Mouse (Mus musculus) MEL (cell line): ENCODE measurements around the gene Ilf2. TPM values are rescaled to one million over a fixed set of nuclear protein-coding genes. Genes with fewer than 3 reads are reported as not detected.

ENCODE experiments used
- DNase-seq: peaks from one replicate; pipeline ENCODE4 v3.0.0; 2011; ENCODE audit warnings: low read depth, low spot score
- H3K27ac ChIP-seq: 2 replicates; pipeline ENCODE4 v1.5.1; 2012; ENCODE audit warnings: low read depth, mild to moderate bottlenecking, control low read depth, low read length, moderate library complexity; ENCODE audit not compliant: control insufficient read depth
- H3K27me3 ChIP-seq, 2 experiments: fragments of 150-350 bp in 1 of 2; sonication (generic) in 1 of 2; 2 replicates each; pipeline ENCODE4 v1.6.1; 2012; ENCODE audit warnings: low read length in 2 of 2, mild to moderate bottlenecking in 2 of 2, improper control_type of control experiment in 1 of 2, moderate library complexity in 1 of 2; ENCODE audit not compliant: insufficient read depth in 2 of 2, control insufficient read depth in 1 of 2
- H3K36me3 ChIP-seq, 2 experiments: 2 replicates each; pipeline ENCODE4 v1.6.1; 2012 to 2014; ENCODE audit warnings: low read length in 2 of 2, improper control_type of control experiment in 1 of 2, inconsistent platforms in 1 of 2, mild to moderate bottlenecking in 1 of 2; ENCODE audit not compliant: insufficient read depth in 2 of 2, control insufficient read depth in 1 of 2
- H3K4me1 ChIP-seq, 2 experiments: fragments of 150-350 bp in 1 of 2; sonication (generic) in 1 of 2; 2 replicates each; pipeline ENCODE4 v1.6.1; 2012; ENCODE audit warnings: low read length in 2 of 2, improper control_type of control experiment in 1 of 2, mild to moderate bottlenecking in 1 of 2; ENCODE audit not compliant: insufficient read depth in 2 of 2, control insufficient read depth in 1 of 2
- H3K4me3 ChIP-seq, 2 experiments: fragments of 150-350 bp in 1 of 2; sonication (generic) in 1 of 2; 2 replicates each; pipeline ENCODE4 v1.5.1; 2012; ENCODE audit warnings: low read depth in 2 of 2, low read length in 2 of 2, mild to moderate bottlenecking in 2 of 2, moderate library complexity in 2 of 2, control low read depth in 1 of 2, improper control_type of control experiment in 1 of 2; ENCODE audit not compliant: control insufficient read depth in 1 of 2, insufficient read depth in 1 of 2
- H3K79me2 ChIP-seq: 2 replicates; pipeline ENCODE4 v1.6.1; 2012; ENCODE audit warnings: mild to moderate bottlenecking, low read length, moderate library complexity; ENCODE audit not compliant: control insufficient read depth, poor library complexity, insufficient read depth
- H3K9ac ChIP-seq: 2 replicates; pipeline ENCODE4 v1.6.1; 2012; ENCODE audit warnings: low read depth, mild to moderate bottlenecking, control low read depth, low read length, moderate library complexity; ENCODE audit not compliant: control insufficient read depth, poor library complexity, severe bottlenecking
- H3K9me3 ChIP-seq: fragments of 150-350 bp; sonication (generic); replicated peaks from 2 replicates; pipeline ENCODE4 v1.6.1; 2012; ENCODE audit warnings: mild to moderate bottlenecking, low read length, improper control_type of control experiment, moderate library complexity; ENCODE audit not compliant: insufficient read depth
- EP300 ChIP-seq, 2 experiments: IDR thresholded peaks; 2 replicates each; pipeline ENCODE4 v1.6.1; 2011; ENCODE audit warnings: improper control_type of control experiment in 2 of 2, low read length in 2 of 2, low read depth in 1 of 2, mild to moderate bottlenecking in 1 of 2
- HCFC1 ChIP-seq: IDR thresholded peaks from 2 replicates; pipeline ENCODE4 v1.6.1; 2012; ENCODE audit warnings: low read depth, mild to moderate bottlenecking, inconsistent platforms, low read length, improper control_type of control experiment, moderate library complexity
- MAZ ChIP-seq: IDR thresholded peaks from 2 replicates; pipeline ENCODE4 v1.6.1; 2012; ENCODE audit warnings: low read depth, mild to moderate bottlenecking, inconsistent platforms, low read length, improper control_type of control experiment
- POLR2A ChIP-seq, 2 experiments: IDR thresholded peaks; 2 replicates each; pipeline ENCODE4 v1.6.1; 2011 to 2012; ENCODE audit warnings: low read length in 2 of 2, mild to moderate bottlenecking in 2 of 2, control low read depth in 1 of 2, improper control_type of control experiment in 1 of 2, low read depth in 1 of 2, moderate library complexity in 1 of 2; ENCODE audit not compliant: control insufficient read depth in 1 of 2, insufficient read depth in 1 of 2, poor library complexity in 1 of 2
- POLR2AphosphoS2 ChIP-seq: IDR thresholded peaks from 2 replicates; pipeline ENCODE4 v1.6.1; 2011; ENCODE audit warnings: low read length, improper control_type of control experiment
- TAL1 ChIP-seq: IDR thresholded peaks from 2 replicates; pipeline ENCODE4 v1.6.1; 2012; ENCODE audit warnings: mild to moderate bottlenecking, inconsistent platforms, low read length, moderate library complexity, mixed read lengths
- UBTF ChIP-seq: IDR thresholded peaks from 2 replicates; pipeline ENCODE4 v1.6.1; 2012; ENCODE audit warnings: low read depth, mild to moderate bottlenecking, inconsistent platforms, low read length, improper control_type of control experiment, moderate library complexity, borderline replicate concordance; ENCODE audit not compliant: insufficient read depth
- ZMIZ1 ChIP-seq: IDR thresholded peaks from 2 replicates; pipeline ENCODE4 v1.6.1; 2012; ENCODE audit warnings: low read depth, mild to moderate bottlenecking, inconsistent platforms, low read length, improper control_type of control experiment, moderate library complexity
- ZNF384 ChIP-seq: IDR thresholded peaks from 2 replicates; pipeline ENCODE4 v1.6.1; 2012; ENCODE audit warnings: low read depth, mild to moderate bottlenecking, inconsistent platforms, low read length, improper control_type of control experiment
- polyA plus RNA-seq, 2 experiments: library from polyadenylated mRNA; stranded (reverse) in 1 of 2; unstranded in 1 of 2; fragments of >175 nt in 1 of 2; fragments of >200 nt in 1 of 2; gene quantifications; 2 replicates each; pipeline versions ENCODE4 v1.2.1 to v1.2.4; 2012; ENCODE audit warnings: low replicate concordance in 2 of 2, low read depth in 1 of 2; ENCODE audit not compliant: insufficient read length in 2 of 2, insufficient read depth in 1 of 2, missing spikeins in 1 of 2
- total RNA-seq: library from RNA; depleted of rRNA; stranded (reverse); fragments of 300-350 nt; gene quantifications from 2 replicates; pipeline ENCODE4 v1.2.3, GENCODE M21; 2012

The Ilf2 gene
- total and polyA plus RNA-seq, 3 experiments: 107 to 223 (median 175) TPM

- no peak for TF ChIP-seq UBTF
These were observed 3.7 kb upstream of the Ilf2 start (continued) for GRCm38 (mm10) chr3:90472213-90472612.

DNA sequence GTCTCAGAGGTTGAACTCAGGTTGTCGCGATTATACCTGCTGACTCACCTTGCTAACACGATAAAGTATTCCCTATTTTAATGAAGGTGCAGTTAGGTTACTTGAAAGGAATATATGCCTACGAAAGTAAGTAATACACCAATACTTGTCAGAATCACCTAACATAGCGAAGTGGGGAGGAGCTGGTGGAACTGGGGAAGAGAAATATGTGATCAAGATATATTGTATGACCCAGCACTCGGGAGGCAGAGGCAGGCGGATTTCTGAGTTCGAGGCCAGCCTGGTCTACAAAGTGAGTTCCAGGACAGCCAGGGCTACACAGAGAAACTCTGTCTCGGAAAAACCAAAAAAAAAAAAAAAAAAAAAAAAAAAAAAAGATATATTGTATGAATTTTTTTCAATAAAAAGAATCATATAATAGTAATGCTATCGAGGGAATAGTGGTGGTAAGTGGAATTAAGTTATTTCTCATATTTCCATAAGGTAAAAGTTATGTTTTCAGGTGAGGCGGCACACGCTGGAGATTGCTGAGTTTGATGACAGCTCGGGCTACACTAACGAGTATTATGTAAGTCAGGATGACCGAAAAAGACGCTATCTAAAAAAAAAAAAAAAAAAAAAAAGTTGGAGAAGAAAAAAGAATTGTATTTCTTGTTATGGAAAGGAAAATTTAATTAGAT lies 635 bp upstream of the Ilf2 start:
- Histone ChIP-seq H3K9me3 (no peaks in the 10 kb centered on the region), H3K9ac (peak overlapping the region; percentile 28), H3K79me2 (peaks cover 24% of the 10 kb centered on the region), H3K4me3 (peak overlapping the region; percentile 44 to 48), H3K36me3 (peaks cover 14 to 26% of the 10 kb centered on the region in 2 experiments), H3K27ac (no peak overlapping the region), H3K27me3 (no peaks in the 10 kb centered on the region), H3K4me1 (peaks cover 3 to 18% of the 10 kb centered on the region in 2 experiments; a peak in 2 of 4 replicates)
- no peak for TF ChIP-seq MAZ
- peak; percentile 84 for TF ChIP-seq ZNF384
- no peak for TF ChIP-seq TAL1
- peak; percentile 74 for DNase-seq

GRCm38 (mm10) chr3:90486998-90487397 lies 11.1 kb downstream of the Ilf2 start:
- Histone ChIP-seq H3K9me3 (no peaks in the 10 kb centered on the region), H3K9ac (no peak overlapping the region), H3K4me3 (no peak overlapping the region), H3K27me3 (no peaks in the 10 kb centered on the region), H3K79me2 (peaks cover 4% of the 10 kb centered on the region), H3K27ac (no peak overlapping the region), H3K36me3 (peaks cover 11 to 35% of the 10 kb centered on the region in 2 experiments), H3K4me1 (peaks cover 3 to 11% of the 10 kb centered on the region in 2 experiments; a peak in 2 of 4 replicates)
- no peak for TF ChIP-seq EP300 (IDR thresholded peaks at IDR 0.05; ENCODE audit: low read depth in 1 of 2, low read length in 2 of 2)
- TF ChIP-seq ZMIZ1: peak; percentile 55; the same call in 1 of the 2 replicates
- peak; percentile 29; the same call in 1 of the 2 replicates for TF ChIP-seq POLR2AphosphoS2
- DNase-seq: no peak

DNA sequence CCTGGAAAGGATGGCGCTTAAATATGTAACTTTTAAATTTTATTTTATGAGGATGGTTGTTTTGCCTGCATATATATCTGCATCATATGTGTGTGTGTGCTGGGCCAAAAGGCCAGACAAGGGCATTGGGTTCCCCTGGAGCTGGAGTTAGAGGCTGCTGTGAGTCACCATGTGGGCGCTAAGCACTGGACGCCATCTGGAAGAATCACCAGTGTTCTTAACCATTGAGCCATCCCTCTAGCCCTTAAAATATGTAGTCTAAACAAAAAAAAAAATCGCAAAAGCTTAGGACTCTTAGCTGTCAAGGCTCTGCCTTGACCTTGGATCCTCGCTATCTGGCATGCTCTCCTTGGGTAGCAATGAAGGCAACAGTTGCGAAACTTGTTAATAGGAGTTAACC lies 12.7 kb downstream of the Ilf2 start:
- H3K9ac ChIP-seq: no peak overlapping the region
- TF ChIP-seq HCFC1: no peak
- no peak for TF ChIP-seq POLR2A (IDR thresholded peaks at IDR 0.05; ENCODE audit: control insufficient read depth in 1 of 2, insufficient read depth in 1 of 2, low read depth in 1 of 2, low read length in 2 of 2, poor library complexity in 1 of 2)
- TF ChIP-seq POLR2AphosphoS2: peak; percentile 35
- no peaks in the 10 kb centered on the region for H3K27me3 ChIP-seq
- no peak overlapping the region for H3K27ac ChIP-seq
- H3K4me1 ChIP-seq: peaks cover 3 to 11% of the 10 kb centered on the region in 2 experiments; a peak in 2 of 4 replicates
- peaks cover 11 to 23% of the 10 kb centered on the region in 2 experiments for H3K36me3 ChIP-seq
- DNase-seq: no peak
- H3K79me2 ChIP-seq: peaks cover 4% of the 10 kb centered on the region
- no peak overlapping the region for H3K4me3 ChIP-seq
- no peaks in the 10 kb centered on the region for H3K9me3 ChIP-seq
